Mouse (Mus musculus) cerebellum, adult 18-20 months (tissue): ENCODE results near the gene Mgat5b.
"Not testable (repeated sequence)": the region's sequence is repeated elsewhere in the genome, so short reads cannot be mapped to it uniquely, and the experiment has no call there.

Source experiments
- DNase-seq, 2 experiments: peaks; one replicate each; pipeline ENCODE4 v3.0.0; 2021

The Mgat5b gene

GRCm38 (mm10) chr11:116918323-116919185 lies at the start of gene Mgat5b:
Gene Mgat5b (plus strand): TSS chr11:116918863.
- DNase-seq, result peak; percentile 81 to 95

GRCm38 (mm10) chr11:116869223-116869622 lies 49.4 kb upstream of the Mgat5b start:
- DNase-seq, result no peak

GRCm38 (mm10) chr11:116869641-116870040 lies 49.0 kb upstream of the Mgat5b start:
- no peak for DNase-seq

- no peak for DNase-seq
Observed at GRCm38 (mm10) chr11:116871538-116871937, 47.1 kb upstream of the Mgat5b start.

GRCm38 (mm10) chr11:116873987-116874386 lies 44.7 kb upstream of the Mgat5b start:
- no peak for DNase-seq

- DNase-seq, result no peak
Observed at GRCm38 (mm10) chr11:116878454-116878853, 40.2 kb upstream of the Mgat5b start.

- no peak for DNase-seq
Observed at GRCm38 (mm10) chr11:116880839-116881238, 37.8 kb upstream of the Mgat5b start.

GRCm38 (mm10) chr11:116881440-116881839 lies 37.2 kb upstream of the Mgat5b start:
- DNase-seq, result no peak

- DNase-seq, result no peak
Observed at GRCm38 (mm10) chr11:116882446-116882845, 36.2 kb upstream of the Mgat5b start.

GRCm38 (mm10) chr11:116884061-116884460 lies 34.6 kb upstream of the Mgat5b start:
- DNase-seq, result no peak

GRCm38 (mm10) chr11:116885275-116886151 lies 33.1 kb upstream of the Mgat5b start:
- DNase-seq, result peak; percentile 74 to 80

GRCm38 (mm10) chr11:116887136-116887535 lies 31.5 kb upstream of the Mgat5b start:
- no peak for DNase-seq

- no peak for DNase-seq
Observed at GRCm38 (mm10) chr11:116893532-116894442, 24.9 kb upstream of the Mgat5b start.

- no peak for DNase-seq
Observed at GRCm38 (mm10) chr11:116895402-116895801, 23.3 kb upstream of the Mgat5b start.

GRCm38 (mm10) chr11:116899247-116899646 lies 19.4 kb upstream of the Mgat5b start:
- no peak for DNase-seq

GRCm38 (mm10) chr11:116902588-116902987 lies 16.1 kb upstream of the Mgat5b start:
- not testable (repeated sequence) for DNase-seq

- DNase-seq, result no peak
Observed at GRCm38 (mm10) chr11:116905741-116906456, 12.8 kb upstream of the Mgat5b start.

- no peak for DNase-seq
Observed at GRCm38 (mm10) chr11:116913573-116913972, 5.1 kb upstream of the Mgat5b start.

- DNase-seq, result no peak
Observed at GRCm38 (mm10) chr11:116914267-116914885, 4.3 kb upstream of the Mgat5b start.

- no peak for DNase-seq
Observed at GRCm38 (mm10) chr11:116915241-116915640, 3.4 kb upstream of the Mgat5b start.

GRCm38 (mm10) chr11:116917361-116917760 lies 1.3 kb upstream of the Mgat5b start:
- DNase-seq, result no peak
